8 mouse cellular contexts compared by ENCODE assay signal in genomic region chr5:142820276-142821265, GRCm38 (mm10). TPM values are rescaled to one million over a fixed set of nuclear protein-coding genes. Genes with fewer than 3 reads are reported as not detected.
DNase-seq lines count a peak whose midpoint lies in the region; ATAC-seq and TF ChIP-seq lines count a peak whose summit lies in the region.

No protein-coding gene starts in this region.

- ATAC-seq in embryonic facial prominence, embryonic 15.5 days (ENCODE audit: insufficient number of reproducible peaks, low FRiP score, low TSS enrichment, low read depth) = no peak
- ATAC-seq in heart, embryonic 14.5 days (ENCODE audit: insufficient number of reproducible peaks, insufficient read depth, low FRiP score, low read depth) = no peak
- no peak for ATAC-seq in liver, embryonic 14.5 days (ENCODE audit: insufficient read depth)
- no peak for ATAC-seq in neural tube, embryonic 14.5 days (ENCODE audit: low read depth)

- peak overlapping the region; percentile 94 for H3K9ac ChIP-seq in embryonic facial prominence, embryonic 15.5 days
- peak overlapping the region; percentile 100 for H3K9ac ChIP-seq in heart, embryonic 14.5 days (ENCODE audit: low read length)
- H3K9ac ChIP-seq in liver, embryonic 14.5 days (replicated peaks) = peak overlapping the region; percentile 1
- H3K9ac ChIP-seq in neural tube, embryonic 14.5 days (replicated peaks; ENCODE audit: low read depth, low read length) = peak overlapping the region; percentile 99

- WGBS in embryonic facial prominence, embryonic 15.5 days = under 1% methylated on average over 53 of the region's 53 CpGs
- under 1% methylated on average over 53 of the region's 53 CpGs for WGBS in heart, embryonic 14.5 days
- 1% methylated on average over 53 of the region's 53 CpGs for WGBS in liver, embryonic 14.5 days (ENCODE audit: insufficient replicate concordance)
- WGBS in neural tube, embryonic 14.5 days = under 1% methylated on average over 53 of the region's 53 CpGs

- peak overlapping the region; percentile 100 for H3K27ac ChIP-seq in embryonic facial prominence, embryonic 15.5 days (replicated peaks)
- H3K27ac ChIP-seq in heart, embryonic 14.5 days (replicated peaks in 1 of 2; ENCODE audit: control insufficient read depth in 1 of 2, insufficient read depth in 1 of 2, low read depth in 2 of 2, low read length in 2 of 2) = peak overlapping the region; percentile 100
- peak overlapping the region; percentile 55 for H3K27ac ChIP-seq in liver, embryonic 14.5 days
- H3K27ac ChIP-seq in neural tube, embryonic 14.5 days (ENCODE audit: low read depth, low read length) = peak overlapping the region; percentile 100

- peak overlapping the region; percentile 73 for H3K4me2 ChIP-seq in embryonic facial prominence, embryonic 15.5 days (replicated peaks)
- peak overlapping the region; percentile 81 for H3K4me2 ChIP-seq in heart, embryonic 14.5 days (ENCODE audit: low read length)
- H3K4me2 ChIP-seq in liver, embryonic 14.5 days (ENCODE audit: low read depth) = peak overlapping the region; percentile 71
- peak overlapping the region; percentile 98 for H3K4me2 ChIP-seq in neural tube, embryonic 14.5 days (ENCODE audit: low read depth, low read length)

- peak; percentile 84 for DNase-seq in 3134 (ENCODE audit: extremely low read depth, insufficient read length, low spot score)
- DNase-seq in adrenal gland, adult 2 months = peak; percentile 84
- peak; percentile 88 for DNase-seq in kidney, postnatal 10 days
- no peak for DNase-seq in liver, embryonic 14.5 days (ENCODE audit: low read depth in 3 of 3, low spot score in 3 of 3)
- peak; percentile 71 to 77 for DNase-seq in urinary bladder, postnatal 36 days (ENCODE audit: low spot score in 2 of 2)

- TF ChIP-seq EP300 in liver, embryonic 14.5 days (IDR thresholded peaks at IDR 0.05; ENCODE audit: low read depth) = no peak

- H3K4me1 ChIP-seq in embryonic facial prominence, embryonic 15.5 days = peaks cover 33% of the 10 kb centered on the region
- peaks cover 20 to 27% of the 10 kb centered on the region in 2 experiments for H3K4me1 ChIP-seq in heart, embryonic 14.5 days (ENCODE audit: control insufficient read depth in 2 of 2, insufficient read depth in 2 of 2, low read length in 2 of 2)
- peaks cover 0 to 4% of the 10 kb centered on the region in 2 experiments; a peak in 1 of 4 replicates for H3K4me1 ChIP-seq in liver, embryonic 14.5 days (replicated peaks; ENCODE audit: control insufficient read depth in 2 of 2, insufficient read depth in 2 of 2, low read length in 1 of 2)
- H3K4me1 ChIP-seq in neural tube, embryonic 14.5 days (ENCODE audit: control insufficient read depth, insufficient read depth, low read length) = peaks cover 33% of the 10 kb centered on the region

- no peak for TF ChIP-seq CTCF in liver, embryonic 14.5 days (IDR thresholded peaks at IDR 0.05; ENCODE audit: low read depth)

- no peaks in the 10 kb centered on the region for H3K36me3 ChIP-seq in embryonic facial prominence, embryonic 15.5 days
- H3K36me3 ChIP-seq in heart, embryonic 14.5 days (ENCODE audit: control insufficient read depth, insufficient read depth, low read length) = no peaks in the 10 kb centered on the region
- H3K36me3 ChIP-seq in liver, embryonic 14.5 days (replicated peaks; ENCODE audit: control insufficient read depth, insufficient read depth, low read depth) = no peaks in the 10 kb centered on the region
- H3K36me3 ChIP-seq in neural tube, embryonic 14.5 days (ENCODE audit: control insufficient read depth, insufficient read depth, low read length) = no peaks in the 10 kb centered on the region

- no peaks in the 10 kb centered on the region for H3K27me3 ChIP-seq in embryonic facial prominence, embryonic 15.5 days
- no peaks in the 10 kb centered on the region for H3K27me3 ChIP-seq in heart, embryonic 14.5 days (ENCODE audit: control insufficient read depth, insufficient read depth, low read length)
- H3K27me3 ChIP-seq in liver, embryonic 14.5 days (ENCODE audit: control insufficient read depth, insufficient read depth, low read length) = peaks cover 94% of the 10 kb centered on the region
- peaks cover 4% of the 10 kb centered on the region; the same call in 1 of the 2 replicates for H3K27me3 ChIP-seq in neural tube, embryonic 14.5 days (ENCODE audit: control insufficient read depth, insufficient read depth, low read length)

- peak overlapping the region; percentile 91 for H3K4me3 ChIP-seq in embryonic facial prominence, embryonic 15.5 days (replicated peaks)
- H3K4me3 ChIP-seq in heart, embryonic 14.5 days (ENCODE audit: control insufficient read depth in 1 of 2, insufficient read depth in 1 of 2, low read depth in 1 of 2, low read length in 2 of 2) = peak overlapping the region; percentile 90 to 98
- peak overlapping the region; percentile 50 to 59 for H3K4me3 ChIP-seq in liver, embryonic 14.5 days (ENCODE audit: insufficient read depth in 1 of 2, low read depth in 2 of 2, low read length in 2 of 2)
- peak overlapping the region; percentile 98 for H3K4me3 ChIP-seq in neural tube, embryonic 14.5 days (ENCODE audit: low read depth, low read length)

- H3K9me3 ChIP-seq in embryonic facial prominence, embryonic 15.5 days (replicated peaks) = no peaks in the 10 kb centered on the region
- no peaks in the 10 kb centered on the region for H3K9me3 ChIP-seq in heart, embryonic 14.5 days (ENCODE audit: control insufficient read depth, low read length)
- no peaks in the 10 kb centered on the region for H3K9me3 ChIP-seq in liver, embryonic 14.5 days (ENCODE audit: control insufficient read depth, low read length)
- no peaks in the 10 kb centered on the region for H3K9me3 ChIP-seq in neural tube, embryonic 14.5 days (ENCODE audit: control insufficient read depth, low read length)

RNA-seq across cellular contexts. Expression of gene Tnrc18, which starts 3.1 kb away (rescaled TPM):
- 10 to 100 TPM; 58.6 to 72.1 TPM for total RNA-seq in adrenal gland, adult 2 months (2021)
- polyA plus RNA-seq in adrenal gland, adult 2 months (2012; rRNA removed) = 91.5 and 110 TPM in 2 replicates
- 39.1 and 43.4 TPM in 2 replicates for polyA plus RNA-seq in embryonic facial prominence, embryonic 15.5 days (2015; fragmentation: Nextera tagmentation; extraction: Ambion mirVana)
- polyA plus RNA-seq in heart, embryonic 14.5 days (2014; fragmentation: Nextera tagmentation; extraction: Ambion mirVana) = 28.1 and 31.0 TPM in 2 replicates
- polyA plus RNA-seq in liver, embryonic 14.5 days (2012; rRNA removed) = 2.3 and 2.8 TPM in 2 replicates
- 2.9 and 3.4 TPM in 2 replicates for polyA plus RNA-seq in liver, embryonic 14.5 days (2014; fragmentation: Nextera tagmentation; extraction: Ambion mirVana)
- 36.4 and 39.9 TPM in 2 replicates for polyA plus RNA-seq in neural tube, embryonic 14.5 days (2014; fragmentation: Nextera tagmentation; extraction: Ambion mirVana)

Comparison
In these comparisons a context has a peak if more than half of its experiments do, and no peak if none do; other contexts are left out.
1. DNase-seq: peak in 3134 (single experiment), adrenal gland, adult 2 months (single experiment), kidney, postnatal 10 days (single experiment) and urinary bladder, postnatal 36 days (2 of 2); none in liver, embryonic 14.5 days (0 of 3).
2. H3K9ac ChIP-seq: peak in every context shown above with its lines; median percentile 100 in heart, embryonic 14.5 days; 99 in neural tube, embryonic 14.5 days; 94 in embryonic facial prominence, embryonic 15.5 days; 1 in liver, embryonic 14.5 days.
3. Peak in every context shown above with its lines, with median percentiles within 50 percentile points of each other: H3K27ac ChIP-seq, H3K4me2 ChIP-seq and H3K4me3 ChIP-seq.